Mouse (Mus musculus): ENCODE results near the gene Shtn1. TPM values are rescaled to one million over a fixed set of nuclear protein-coding genes. Genes with fewer than 3 reads are reported as not detected.

The Shtn1 gene
- polyA plus RNA-seq, 1 experiment from 2014 or later: 1.3 TPM

- DNase-seq (ENCODE audit: low spot score): no peak
- Histone ChIP-seq H3K9me3 (no peaks in the 10 kb centered on the region), H3K4me1 (replicated peaks) (peaks cover 6% of the 10 kb centered on the region; the same call in 1 of the 2 replicates), H3K27ac (no peak overlapping the region), H3K27me3 (ENCODE audit: insufficient read depth, poor library complexity, severe bottlenecking) (no peaks in the 10 kb centered on the region), H3K4me3 (no peak overlapping the region), H3K36me3 (no peaks in the 10 kb centered on the region)
- WGBS: 82% methylated on average over 5 of the region's 5 CpGs
These were observed 28.4 kb downstream of the Shtn1 start for GRCm38 (mm10) chr19:59047511-59047910.

DNA sequence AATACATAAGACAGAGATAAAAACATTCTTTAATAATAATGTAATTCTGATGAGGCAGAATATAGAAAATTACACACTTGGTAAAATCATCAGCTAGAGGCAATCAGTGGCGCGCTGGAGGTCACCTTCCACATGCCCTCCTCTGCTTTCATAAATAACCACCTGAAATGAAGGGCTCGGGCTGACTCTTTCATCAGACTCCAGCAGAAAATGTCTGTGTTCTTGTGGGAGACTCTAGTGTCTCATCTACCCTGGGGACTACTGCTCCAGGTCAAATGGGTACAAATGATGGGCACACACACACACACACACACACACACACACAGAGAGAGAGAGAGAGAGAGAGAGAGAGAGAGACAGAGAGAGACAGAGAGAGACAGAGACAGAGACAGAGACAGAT is 34.8 kb downstream of the Shtn1 start:
- WGBS: 88% methylated on average over 3 of the region's 3 CpGs
- Histone ChIP-seq H3K27ac (no peak overlapping the region), H3K9me3 (no peaks in the 10 kb centered on the region), H3K27me3 (ENCODE audit: insufficient read depth, poor library complexity, severe bottlenecking) (0 out of 2 replicates have a peak, but pooled peaks cover 4% of the 10 kb centered on the region), H3K4me3 (no peak overlapping the region), H3K4me1 (replicated peaks) (peaks cover 12% of the 10 kb centered on the region), H3K36me3 (no peaks in the 10 kb centered on the region)
- no peak for DNase-seq (ENCODE audit: low spot score)

GRCm38 (mm10) chr19:59038793-59039192 is 37.1 kb downstream of the Shtn1 start:
- Histone ChIP-seq H3K36me3 (no peaks in the 10 kb centered on the region), H3K27ac (no peak overlapping the region), H3K4me3 (no peak overlapping the region), H3K27me3 (ENCODE audit: insufficient read depth, poor library complexity, severe bottlenecking) (0 out of 2 replicates have a peak, but pooled peaks cover 4% of the 10 kb centered on the region), H3K4me1 (replicated peaks) (peaks cover 11% of the 10 kb centered on the region), H3K9me3 (no peaks in the 10 kb centered on the region)
- no peak for DNase-seq (ENCODE audit: low spot score)
- 84% methylated on average over 4 of the region's 4 CpGs for WGBS

- 0 out of 2 replicates have a peak, but pooled peaks cover 4% of the 10 kb centered on the region for H3K27me3 ChIP-seq (ENCODE audit: insufficient read depth, poor library complexity, severe bottlenecking)
- no peak overlapping the region for H3K4me3 ChIP-seq
- DNase-seq (ENCODE audit: low spot score): no peak
- H3K9me3 ChIP-seq: no peaks in the 10 kb centered on the region
- 61% methylated on average over 3 of the region's 3 CpGs for WGBS
- no peaks in the 10 kb centered on the region for H3K36me3 ChIP-seq
- H3K27ac ChIP-seq: no peak overlapping the region
- peaks cover 8% of the 10 kb centered on the region; the same call in 1 of the 2 replicates for H3K4me1 ChIP-seq (replicated peaks)
These were observed 39.1 kb downstream of the Shtn1 start for GRCm38 (mm10) chr19:59036811-59037210.

- no peak overlapping the region for H3K27ac ChIP-seq
- H3K9me3 ChIP-seq: no peaks in the 10 kb centered on the region
- H3K36me3 ChIP-seq: no peaks in the 10 kb centered on the region
- DNase-seq (ENCODE audit: low spot score): no peak
- 72% methylated on average over 4 of the region's 4 CpGs for WGBS
- H3K27me3 ChIP-seq (ENCODE audit: insufficient read depth, poor library complexity, severe bottlenecking): no peaks in the 10 kb centered on the region
- peaks cover 8% of the 10 kb centered on the region; the same call in 1 of the 2 replicates for H3K4me1 ChIP-seq (replicated peaks)
- H3K4me3 ChIP-seq: no peak overlapping the region
These were observed 42.7 kb downstream of the Shtn1 start for GRCm38 (mm10) chr19:59033241-59033640.

DNA sequence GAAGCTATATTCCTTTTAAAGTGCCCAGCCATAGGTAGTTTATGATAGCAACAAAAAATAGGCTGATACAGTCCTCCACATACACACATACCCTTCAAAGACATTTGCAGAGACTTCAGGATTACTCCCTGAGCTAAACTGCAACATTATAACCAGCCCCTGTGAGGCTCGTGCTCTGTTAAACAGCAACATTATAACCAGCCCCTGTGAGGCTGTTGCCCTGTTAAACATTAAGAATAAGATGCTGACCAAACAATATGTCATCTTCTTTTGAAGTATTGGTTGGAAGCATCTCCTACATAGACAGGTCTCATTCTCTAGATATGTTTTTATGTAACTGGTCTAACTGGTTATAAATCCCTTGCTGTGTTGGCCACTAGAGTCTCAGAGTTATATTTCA is 45.7 kb downstream of the Shtn1 start:
- no peaks in the 10 kb centered on the region for H3K36me3 ChIP-seq
- no peaks in the 10 kb centered on the region for H3K27me3 ChIP-seq (ENCODE audit: insufficient read depth, poor library complexity, severe bottlenecking)
- H3K4me1 ChIP-seq (replicated peaks): no peaks in the 10 kb centered on the region
- H3K9me3 ChIP-seq: no peaks in the 10 kb centered on the region
- no peak overlapping the region for H3K4me3 ChIP-seq
- H3K27ac ChIP-seq: no peak overlapping the region
- DNase-seq (ENCODE audit: low spot score): no peak
- WGBS: 79% methylated on average over 1 of the region's 1 CpGs

- no peaks in the 10 kb centered on the region for H3K9me3 ChIP-seq
- H3K4me1 ChIP-seq (replicated peaks): no peaks in the 10 kb centered on the region
- 74% methylated on average over 9 of the region's 9 CpGs for WGBS
- H3K27me3 ChIP-seq (ENCODE audit: insufficient read depth, poor library complexity, severe bottlenecking): no peaks in the 10 kb centered on the region
- no peaks in the 10 kb centered on the region for H3K36me3 ChIP-seq
- no peak for DNase-seq (ENCODE audit: low spot score)
- H3K4me3 ChIP-seq: no peak overlapping the region
- H3K27ac ChIP-seq: no peak overlapping the region
These were observed 46.9 kb downstream of the Shtn1 start for GRCm38 (mm10) chr19:59029011-59029410.

DNA sequence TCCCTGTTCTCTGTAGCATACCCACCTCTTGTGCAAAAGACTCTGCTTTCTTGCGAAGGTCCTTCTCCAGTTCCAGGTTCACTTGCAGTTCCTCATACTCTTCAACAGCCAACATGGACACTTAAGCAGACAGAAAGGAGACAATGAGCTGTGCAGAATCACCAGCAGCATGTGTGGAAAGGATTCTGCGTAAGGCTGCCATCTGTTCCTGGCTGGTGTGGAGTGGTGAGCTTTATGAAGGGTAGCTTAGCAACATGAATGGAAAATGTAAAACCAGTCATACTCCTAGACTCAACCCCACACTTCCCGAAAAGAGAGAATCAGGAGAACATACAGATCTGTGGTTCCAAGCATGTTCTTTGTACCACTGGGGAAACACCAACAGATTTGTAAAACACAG is 47.8 kb downstream of the Shtn1 start:
- WGBS: 87% methylated on average over 3 of the region's 3 CpGs
- no peaks in the 10 kb centered on the region for H3K4me1 ChIP-seq (replicated peaks)
- H3K4me3 ChIP-seq: no peak overlapping the region
- H3K27ac ChIP-seq: no peak overlapping the region
- H3K27me3 ChIP-seq (ENCODE audit: insufficient read depth, poor library complexity, severe bottlenecking): no peaks in the 10 kb centered on the region
- H3K9me3 ChIP-seq: no peaks in the 10 kb centered on the region
- H3K36me3 ChIP-seq: no peaks in the 10 kb centered on the region
- DNase-seq (ENCODE audit: low spot score): no peak

DNA sequence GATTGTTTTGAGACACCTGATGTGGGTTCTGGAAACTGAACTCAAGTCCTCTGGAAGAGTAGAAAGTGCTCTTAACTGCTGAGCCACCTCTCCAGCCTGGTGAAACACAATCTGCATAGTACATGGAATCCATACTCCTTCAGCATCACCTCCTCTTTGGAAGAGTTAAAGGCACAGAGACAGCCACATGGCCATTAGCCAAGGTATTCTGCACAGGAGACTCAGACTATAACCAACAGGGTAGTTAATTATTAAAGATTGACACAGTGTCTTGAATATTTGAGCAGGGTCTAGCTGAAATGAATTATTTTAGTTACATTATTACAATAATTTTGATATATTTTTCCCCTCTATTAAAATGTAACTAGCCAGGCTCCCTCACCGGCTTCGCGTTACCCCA is 52.0 kb downstream of the Shtn1 start:
- Histone ChIP-seq H3K27me3 (ENCODE audit: insufficient read depth, poor library complexity, severe bottlenecking) (no peaks in the 10 kb centered on the region), H3K36me3 (no peaks in the 10 kb centered on the region), H3K4me1 (replicated peaks) (no peaks in the 10 kb centered on the region), H3K4me3 (no peak overlapping the region), H3K27ac (no peak overlapping the region), H3K9me3 (peaks cover 9% of the 10 kb centered on the region)
- WGBS: 95% methylated on average over 3 of the region's 3 CpGs
- no peak for DNase-seq (ENCODE audit: low spot score)

DNA sequence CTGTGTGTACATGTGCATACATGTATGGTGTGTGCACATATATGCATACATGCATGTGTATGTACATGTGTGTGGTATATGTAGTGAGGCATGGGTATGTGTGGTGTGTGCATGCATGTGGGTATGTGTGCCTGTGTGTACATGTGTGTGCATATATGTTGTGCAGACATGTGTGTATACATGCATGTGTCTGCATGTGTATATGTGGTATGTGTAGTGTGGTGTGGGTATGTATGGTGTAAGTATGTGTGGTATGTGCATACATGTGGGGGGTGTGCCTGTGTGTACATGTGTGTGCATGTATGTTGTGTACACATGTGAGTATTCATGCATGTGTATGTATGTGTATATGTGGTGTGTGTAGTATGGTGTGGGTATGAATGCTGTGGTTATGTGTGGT is 54.3 kb downstream of the Shtn1 start:
- H3K27ac ChIP-seq: no peak overlapping the region
- no peaks in the 10 kb centered on the region for H3K36me3 ChIP-seq
- no peak for DNase-seq (ENCODE audit: low spot score)
- H3K4me3 ChIP-seq: no peak overlapping the region
- H3K9me3 ChIP-seq: peaks cover 9% of the 10 kb centered on the region
- H3K4me1 ChIP-seq (replicated peaks): no peaks in the 10 kb centered on the region
- H3K27me3 ChIP-seq (ENCODE audit: insufficient read depth, poor library complexity, severe bottlenecking): no peaks in the 10 kb centered on the region

- H3K4me1 ChIP-seq (replicated peaks): no peaks in the 10 kb centered on the region
- H3K27ac ChIP-seq: no peak overlapping the region
- H3K4me3 ChIP-seq: no peak overlapping the region
- no peaks in the 10 kb centered on the region for H3K9me3 ChIP-seq
- no peak for DNase-seq (ENCODE audit: low spot score)
- H3K27me3 ChIP-seq (ENCODE audit: insufficient read depth, poor library complexity, severe bottlenecking): peaks cover 18% of the 10 kb centered on the region
- H3K36me3 ChIP-seq: no peaks in the 10 kb centered on the region
- 85% methylated on average over 5 of the region's 5 CpGs for WGBS
These were observed 65.1 kb downstream of the Shtn1 start for GRCm38 (mm10) chr19:59010802-59011201.

- H3K4me1 ChIP-seq (replicated peaks): no peaks in the 10 kb centered on the region
- WGBS: 71% methylated on average over 15 of the region's 15 CpGs
- no peak for DNase-seq (ENCODE audit: low spot score)
- peaks cover 22% of the 10 kb centered on the region for H3K27me3 ChIP-seq (ENCODE audit: insufficient read depth, poor library complexity, severe bottlenecking)
- H3K36me3 ChIP-seq: no peaks in the 10 kb centered on the region
- no peak overlapping the region for H3K27ac ChIP-seq
- H3K4me3 ChIP-seq: no peak overlapping the region
- H3K9me3 ChIP-seq: no peaks in the 10 kb centered on the region
These were observed 69.1 kb downstream of the Shtn1 start for GRCm38 (mm10) chr19:59006577-59007340.

DNA sequence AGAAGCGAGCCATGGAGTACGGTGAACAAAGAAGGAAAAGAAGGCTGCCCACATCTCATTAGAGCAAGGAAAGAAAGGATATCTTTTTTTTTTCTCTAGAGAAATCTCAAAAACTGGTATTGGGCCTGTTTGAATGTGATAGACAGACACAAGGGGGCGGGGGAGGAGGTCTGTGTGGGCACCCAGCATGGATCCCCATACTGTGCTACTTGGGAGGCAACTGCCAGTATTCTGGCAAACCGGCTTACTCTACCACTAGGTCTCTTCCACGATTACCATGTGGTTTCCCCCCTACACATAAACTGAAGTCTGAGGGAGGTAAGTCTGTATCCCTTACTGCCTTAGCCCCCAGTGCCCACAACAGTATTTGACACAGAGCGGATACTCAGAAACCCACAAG is 73.1 kb downstream of the Shtn1 start:
- Histone ChIP-seq H3K27me3 (ENCODE audit: insufficient read depth, poor library complexity, severe bottlenecking) (peaks cover 11% of the 10 kb centered on the region), H3K9me3 (no peaks in the 10 kb centered on the region), H3K36me3 (no peaks in the 10 kb centered on the region), H3K4me1 (replicated peaks) (peaks cover 10% of the 10 kb centered on the region), H3K27ac (no peak overlapping the region), H3K4me3 (no peak overlapping the region)
- DNase-seq (ENCODE audit: low spot score): no peak
- 88% methylated on average over 6 of the region's 6 CpGs for WGBS
